Mouse (Mus musculus) thymus, adult 2 months (tissue): ENCODE data around the gene Cdh8. TPM values are rescaled to one million over a fixed set of nuclear protein-coding genes. Genes with fewer than 3 reads are reported as not detected.

Experiments used
- DNase-seq: peaks from one replicate; pipeline ENCODE4 v3.0.0; 2021
- H3K27ac ChIP-seq: fragments of 200-500 bp; 2 replicates; pipeline ENCODE4 v1.5.1; 2012; ENCODE audit warnings: low read length, control low read depth; ENCODE audit not compliant: control insufficient read depth, insufficient read depth
- H3K27me3 ChIP-seq: fragments of 200-500 bp; 2 replicates; pipeline ENCODE4 v1.6.1; 2012; ENCODE audit warnings: mild to moderate bottlenecking, low read length, moderate library complexity, mixed read lengths; ENCODE audit not compliant: control insufficient read depth, insufficient read depth
- H3K36me3 ChIP-seq: fragments of 200-500 bp; 2 replicates; pipeline ENCODE4 v1.6.1; 2012; ENCODE audit warnings: mild to moderate bottlenecking, low read length, moderate library complexity; ENCODE audit not compliant: control insufficient read depth, insufficient read depth
- H3K4me1 ChIP-seq: fragments of 200-500 bp; replicated peaks from 2 replicates; pipeline ENCODE4 v1.6.1; 2012; ENCODE audit warnings: low read length; ENCODE audit not compliant: control insufficient read depth, insufficient read depth
- H3K4me3 ChIP-seq: fragments of 200-500 bp; 2 replicates; pipeline ENCODE4 v1.5.1; 2012; ENCODE audit warnings: mild to moderate bottlenecking, low read length, control low read depth, moderate library complexity; ENCODE audit not compliant: control insufficient read depth, insufficient read depth
- CTCF ChIP-seq: fragments of 200-500 bp; IDR thresholded peaks from 2 replicates; pipeline ENCODE4 v1.5.1; 2012; ENCODE audit warnings: mild to moderate bottlenecking, control low read depth, low read length, moderate library complexity, borderline replicate concordance; ENCODE audit not compliant: control insufficient read depth, poor library complexity, insufficient read depth; ENCODE audit errors: extremely low read depth
- POLR2A ChIP-seq: fragments of 200-500 bp; IDR thresholded peaks from 2 replicates; pipeline ENCODE4 v1.6.1; 2012; ENCODE audit warnings: mild to moderate bottlenecking, low read length, control low read depth, moderate library complexity; ENCODE audit not compliant: control insufficient read depth, poor library complexity, insufficient read depth; ENCODE audit errors: extremely low read depth
- WGBS: fragments of 180-500 bp; shearing (Covaris S2); methylation state at CpG from one replicate; pipeline ENCODE4 v1.1.7; 2018; 5-methylcytosine and 5-hydroxymethylcytosine counted together
- polyA plus RNA-seq: library from polyadenylated mRNA; depleted of rRNA; stranded (reverse); fragments of >200 nt; gene quantifications from 2 replicates; pipeline ENCODE4 v1.2.3, GENCODE M21; 2012

The Cdh8 gene
- polyA plus RNA-seq, 1 experiment: 0.22 TPM

DNA sequence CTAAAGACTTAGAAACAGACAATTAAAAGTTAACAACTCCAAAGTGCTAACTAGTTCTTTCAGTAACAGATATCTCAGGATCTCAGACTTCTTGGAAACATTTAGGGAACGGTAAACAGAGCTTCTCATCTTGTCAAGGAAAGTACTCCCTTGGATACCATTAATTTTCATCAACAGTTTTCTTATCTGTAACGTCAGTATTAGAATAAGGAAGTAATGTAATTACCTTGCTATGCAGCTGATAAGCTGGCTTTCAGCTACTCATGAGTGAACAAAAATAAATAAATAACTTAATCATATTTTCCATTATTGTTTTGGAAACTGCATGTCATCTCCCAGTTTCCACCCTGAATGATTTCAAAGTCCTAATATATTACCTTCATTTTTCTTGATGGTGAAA is 317.8 kb downstream of the Cdh8 start:
- no peak for DNase-seq
- Histone ChIP-seq H3K4me3 (no peak overlapping the region), H3K4me1 (no peaks in the 10 kb centered on the region), H3K27ac (no peak overlapping the region), H3K27me3 (no peaks in the 10 kb centered on the region), H3K36me3 (no peaks in the 10 kb centered on the region)
- TF ChIP-seq CTCF: no peak
- TF ChIP-seq POLR2A: no peak
- WGBS: 50% methylated on average over 2 of the region's 2 CpGs

DNA sequence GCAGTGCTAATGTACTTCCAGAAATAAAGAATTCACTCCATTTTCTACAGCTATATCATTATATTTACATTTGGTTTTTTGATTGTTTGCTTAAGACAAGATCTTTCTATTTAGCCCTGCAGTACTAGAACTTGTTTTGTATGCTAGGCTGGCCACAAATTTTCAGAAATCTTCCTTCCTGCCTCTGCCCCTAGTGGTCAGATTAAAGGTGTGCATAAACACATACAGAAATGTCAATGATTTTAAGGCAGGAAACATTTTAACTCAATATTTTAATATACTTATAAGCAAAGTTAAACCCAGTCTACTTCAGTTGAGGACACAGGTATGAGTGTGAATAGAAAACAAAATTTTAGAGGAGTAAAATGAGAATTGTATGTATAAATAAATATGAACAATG is 364.9 kb downstream of the Cdh8 start:
- Histone ChIP-seq H3K36me3 (no peaks in the 10 kb centered on the region), H3K4me1 (no peaks in the 10 kb centered on the region), H3K27ac (no peak overlapping the region), H3K4me3 (no peak overlapping the region), H3K27me3 (no peaks in the 10 kb centered on the region)
- no peak for TF ChIP-seq CTCF
- TF ChIP-seq POLR2A: no peak
- DNase-seq: no peak

DNA sequence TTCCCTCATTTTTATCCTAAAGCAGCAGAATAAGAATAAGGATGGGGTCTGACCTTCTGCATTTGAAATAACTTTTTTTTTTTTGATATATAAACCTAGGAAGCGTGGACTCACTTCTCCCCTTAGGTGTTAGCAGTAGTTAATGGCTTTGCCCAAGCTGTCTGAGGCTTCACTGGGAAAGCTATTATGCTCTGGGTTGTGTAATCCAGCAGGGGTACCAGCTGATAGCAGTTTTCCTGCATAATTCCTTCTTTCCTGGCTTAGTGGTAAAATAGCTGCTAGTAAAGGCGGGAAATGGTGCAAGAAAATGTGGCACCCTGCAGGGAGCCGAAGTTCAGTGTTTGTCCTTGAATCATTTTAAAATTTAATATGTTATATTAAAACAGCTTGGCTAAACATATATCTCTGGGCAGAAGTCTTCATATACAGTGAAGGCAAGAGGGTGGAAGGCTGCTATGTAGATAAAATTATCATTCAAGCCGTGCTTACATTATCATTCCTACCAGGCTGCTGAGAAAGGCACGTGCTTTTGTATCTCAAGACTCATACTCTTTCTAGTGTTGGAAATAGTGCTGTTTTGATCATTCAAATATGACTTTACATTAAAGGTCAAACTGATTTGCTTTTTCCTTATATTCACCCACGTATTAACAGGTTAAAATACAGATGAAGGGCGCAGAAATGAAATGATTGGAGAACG is 367.5 kb downstream of the Cdh8 start:
- TF ChIP-seq CTCF: no peak
- no peak for TF ChIP-seq POLR2A
- Histone ChIP-seq H3K36me3 (no peaks in the 10 kb centered on the region), H3K27me3 (no peaks in the 10 kb centered on the region), H3K27ac (no peak overlapping the region), H3K4me1 (no peaks in the 10 kb centered on the region), H3K4me3 (no peak overlapping the region)
- WGBS: 78% methylated on average over 8 of the region's 8 CpGs
- no peak for DNase-seq

DNA sequence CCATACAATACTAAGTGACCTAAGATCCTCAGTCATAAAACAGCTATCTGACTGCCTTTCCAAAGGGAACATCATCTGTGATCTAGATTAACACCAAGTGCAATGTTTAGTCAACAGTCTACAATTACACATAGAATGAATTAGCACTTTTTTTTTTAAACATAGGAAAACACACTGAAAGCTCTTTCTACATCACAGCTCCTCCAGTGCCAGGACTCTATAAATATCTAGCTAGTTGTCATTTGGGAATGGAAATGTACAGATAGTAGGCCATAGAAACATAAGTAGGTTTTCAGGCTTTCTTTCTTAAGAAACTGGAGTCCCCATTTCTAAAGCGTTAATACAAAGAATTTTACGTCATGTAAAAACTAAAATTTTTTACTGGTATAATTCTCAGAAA is 375.8 kb downstream of the Cdh8 start:
- Histone ChIP-seq H3K36me3 (no peaks in the 10 kb centered on the region), H3K4me1 (no peaks in the 10 kb centered on the region), H3K27ac (no peak overlapping the region), H3K4me3 (no peak overlapping the region), H3K27me3 (no peaks in the 10 kb centered on the region)
- TF ChIP-seq CTCF (no peak), POLR2A (no peak)
- no peak for DNase-seq
- WGBS: 95% methylated on average over 2 of the region's 2 CpGs

DNA sequence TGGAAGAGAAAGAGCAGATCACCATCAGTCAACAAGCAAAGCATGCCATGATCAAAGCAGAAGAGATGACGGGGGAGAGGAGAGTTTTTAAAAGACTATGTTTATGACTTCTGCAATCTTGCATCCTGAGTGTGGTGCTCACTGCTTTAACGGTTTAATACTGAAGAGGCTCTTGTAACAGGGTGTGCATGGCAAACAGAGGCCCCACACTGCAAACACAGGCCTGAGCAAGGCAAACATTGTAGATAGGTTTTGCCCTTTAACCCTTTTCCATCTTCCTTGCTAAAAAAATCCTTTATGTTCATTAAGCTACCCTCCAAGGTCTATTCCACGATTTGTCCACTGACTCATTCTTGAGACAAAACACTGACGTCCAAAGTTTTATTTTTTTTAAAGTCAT is 385.2 kb downstream of the Cdh8 start:
- no peaks in the 10 kb centered on the region for H3K36me3 ChIP-seq
- no peak overlapping the region for H3K27ac ChIP-seq
- H3K4me3 ChIP-seq: no peak overlapping the region
- WGBS: 80% methylated on average over 4 of the region's 4 CpGs
- H3K4me1 ChIP-seq: no peaks in the 10 kb centered on the region
- TF ChIP-seq POLR2A: no peak
- no peak for TF ChIP-seq CTCF
- DNase-seq: no peak
- no peaks in the 10 kb centered on the region for H3K27me3 ChIP-seq
